Mouse (Mus musculus) liver, embryonic 14 days (tissue): ENCODE results near the gene Rae1. TPM values are rescaled to one million over a fixed set of nuclear protein-coding genes. Genes with fewer than 3 reads are reported as not detected.

ENCODE experiments used
- polyA plus RNA-seq: library from polyadenylated mRNA; depleted of rRNA; stranded (reverse); fragments of >200 nt; gene quantifications from 2 replicates; pipeline ENCODE4 v1.2.3, GENCODE M21; 2012; rRNA removed

The Rae1 gene
- polyA plus RNA-seq: 43.2 and 47.6 TPM in 2 replicates

DNA sequence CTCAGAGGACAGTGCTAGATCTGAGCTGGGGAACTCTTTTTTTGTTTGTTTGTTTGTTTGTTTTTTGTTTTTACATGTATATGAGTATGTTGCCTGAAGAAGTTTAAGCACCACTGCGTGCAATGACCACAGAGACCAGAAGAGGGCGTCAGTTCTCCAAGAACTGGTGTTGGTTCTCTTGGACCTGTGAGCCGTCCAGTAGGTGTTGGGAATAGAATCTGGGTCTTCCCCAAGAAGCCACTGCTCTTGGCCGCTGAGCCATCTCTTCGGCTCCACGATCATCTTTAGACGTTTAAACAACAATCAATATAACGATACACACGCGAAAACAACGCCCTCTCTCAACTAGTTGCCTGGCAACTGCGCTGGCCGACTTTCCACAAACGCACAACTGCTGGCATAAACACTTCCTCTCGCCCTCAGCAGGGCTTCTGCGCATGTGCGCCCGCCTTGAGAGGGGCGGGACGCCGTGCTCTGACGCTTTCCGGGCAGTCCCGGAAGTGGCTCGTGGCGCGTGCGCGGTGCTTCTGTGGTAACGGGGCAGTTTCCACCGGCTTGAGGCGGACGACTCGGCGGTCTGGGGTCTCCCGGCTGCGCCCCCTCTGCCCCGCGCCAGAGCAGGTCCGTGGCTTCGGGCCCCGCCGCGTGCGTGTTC, at the start of gene Rae1:
Rae1 (plus strand) TSS at position 488 of the 655 bp plus-strand sequence.

DNA sequence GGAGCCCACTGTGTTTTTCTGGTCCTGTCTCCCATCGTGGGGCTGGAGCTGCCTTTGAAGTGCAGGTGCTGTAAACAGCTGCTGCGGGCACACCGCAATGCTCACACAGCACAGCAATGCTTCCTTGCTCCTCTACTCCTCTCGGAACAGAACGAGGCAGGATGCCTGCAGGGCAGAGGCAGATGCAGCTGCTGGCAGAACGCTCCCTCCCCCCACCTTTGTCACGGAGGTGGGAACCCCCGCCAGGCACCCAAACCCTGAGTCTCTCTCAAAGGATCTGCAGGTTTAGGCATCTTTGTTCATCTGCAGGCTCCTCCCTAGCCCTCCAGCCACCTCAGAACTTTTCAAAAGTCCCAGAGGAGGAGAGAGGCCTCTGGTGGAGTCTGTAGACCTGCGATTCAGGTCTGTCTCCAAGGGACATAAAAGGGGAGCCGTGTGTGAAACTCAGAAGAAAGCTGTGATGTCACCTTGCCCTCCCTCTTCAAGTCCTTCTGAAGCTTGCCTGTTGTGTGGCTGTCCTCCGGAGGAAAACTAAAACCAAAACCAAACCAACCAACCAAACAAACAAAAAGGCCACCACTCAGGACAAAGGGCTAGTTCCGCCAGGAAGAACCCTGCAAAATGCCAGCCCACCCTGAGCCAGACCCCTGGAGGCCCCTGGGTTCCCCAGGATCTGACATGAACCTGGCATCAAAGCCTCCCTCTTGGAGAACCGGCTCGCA, 22.3 kb upstream of the Rae1 start, which contains the start of gene Spo11:
Spo11 (plus strand) TSS at position 292 of the 722 bp plus-strand sequence.

DNA sequence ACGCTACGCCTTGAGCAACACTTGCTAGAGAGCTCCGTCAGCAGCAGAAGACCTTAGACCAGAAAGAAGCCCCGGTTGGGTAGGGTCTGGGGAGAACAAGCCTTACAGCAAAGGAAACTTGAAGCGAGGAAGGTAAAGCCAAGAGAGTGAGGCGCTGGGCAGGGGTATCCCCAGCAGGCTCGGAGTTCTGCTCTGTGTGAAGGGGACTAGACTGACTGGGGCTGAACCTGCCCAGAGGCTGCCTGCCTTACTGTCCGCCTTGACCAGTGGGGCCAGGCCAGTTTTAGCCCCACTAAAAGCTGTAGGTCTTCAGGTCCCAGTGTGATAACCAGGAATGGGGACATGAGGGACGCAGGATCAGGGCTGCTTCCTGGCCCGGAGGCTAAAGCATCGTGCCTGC, 20.5 kb downstream of the Rae1 start, which contains the start of gene Rbm38:
Rbm38 (plus strand) TSS at position 69 of the 400 bp plus-strand sequence.

Other genes with a start within 250 kb of the Rae1 start
- gene Bmp7, start 59.8 kb upstream of the Rae1 start, polyA plus RNA-seq: 1.4 TPM in 2 replicates
- 0.01 TPM in 2 replicates for gene Spo11, start 22.4 kb upstream of the Rae1 start, polyA plus RNA-seq
- 211 and 254 TPM in 2 replicates for gene Rbm38, start 20.4 kb downstream of the Rae1 start, polyA plus RNA-seq
- gene Ctcfl, start 119.4 kb downstream of the Rae1 start, polyA plus RNA-seq: 0.01 TPM in 1 of 2 replicates, not detected in the other
- gene Pck1, start 152.9 kb downstream of the Rae1 start, polyA plus RNA-seq: 0.10 and 0.14 TPM in 2 replicates
- gene Zbp1, start 218.8 kb downstream of the Rae1 start, polyA plus RNA-seq: 0.66 and 0.77 TPM in 2 replicates